Mouse (Mus musculus) heart, adult 2 months (tissue): ENCODE measurements around the gene Fopnl. TPM values are rescaled to one million over a fixed set of nuclear protein-coding genes. Genes with fewer than 3 reads are reported as not detected.

Experiments used
- DNase-seq, 2 experiments: peaks; one replicate each; pipeline ENCODE4 v3.0.0; 2021
- H3K27ac ChIP-seq: fragments of 200-600 bp; 2 replicates; pipeline ENCODE4 v1.8.1; 2022
- H3K27me3 ChIP-seq: fragments of 200-500 bp; 2 replicates; pipeline ENCODE4 v1.6.1; 2012; ENCODE audit warnings: mild to moderate bottlenecking, low read length, inconsistent platforms, mixed read lengths; ENCODE audit not compliant: control insufficient read depth, insufficient read depth
- H3K36me3 ChIP-seq: fragments of 200-500 bp; 2 replicates; pipeline ENCODE4 v1.6.1; 2012; ENCODE audit warnings: low read length, inconsistent platforms; ENCODE audit not compliant: control insufficient read depth, insufficient read depth
- H3K4me1 ChIP-seq: fragments of 200-500 bp; 2 replicates; pipeline ENCODE4 v1.6.1; 2011; ENCODE audit warnings: low read length; ENCODE audit not compliant: control insufficient read depth, insufficient read depth
- H3K4me3 ChIP-seq: fragments of 200-600 bp; 2 replicates; pipeline ENCODE4 v1.8.1; 2022
- H3K79me2 ChIP-seq: fragments of 200-500 bp; replicated peaks from 2 replicates; pipeline ENCODE4 v1.6.1; 2012; ENCODE audit warnings: mild to moderate bottlenecking, inconsistent platforms, low read length, moderate library complexity, mixed read lengths; ENCODE audit not compliant: control insufficient read depth, insufficient read depth
- H3K9ac ChIP-seq: fragments of 200-500 bp; 2 replicates; pipeline ENCODE4 v1.6.1; 2012; ENCODE audit warnings: low read depth, mild to moderate bottlenecking, control low read depth, inconsistent platforms, low read length, mixed read lengths
- CTCF ChIP-seq: fragments of 200-600 bp; IDR thresholded peaks from 2 replicates; pipeline ENCODE4 v1.8.1; 2022; ENCODE audit warnings: antibody characterized with exemption, mild to moderate bottlenecking, moderate library complexity
- EP300 ChIP-seq: fragments of 200-500 bp; IDR thresholded peaks from 2 replicates; pipeline ENCODE4 v1.6.1; 2011; ENCODE audit warnings: low read depth, low read length, control low read depth; ENCODE audit not compliant: insufficient read depth
- POLR2A ChIP-seq: fragments of 200-500 bp; IDR thresholded peaks from 2 replicates; pipeline ENCODE4 v1.6.1; 2011; ENCODE audit warnings: mild to moderate bottlenecking, low read depth, low read length, control low read depth; ENCODE audit not compliant: insufficient read depth
- WGBS: fragments of 180-500 bp; shearing (Covaris S2); methylation state at CpG from one replicate; pipeline ENCODE4 v1.1.7; 2018; 5-methylcytosine and 5-hydroxymethylcytosine counted together
- intact Hi-C: fragments of 180-260 bp; cut with DNase I; formaldehyde crosslinking; loops from one replicate; pipeline ENCODE4 v1.15.1; 2025
- polyA plus RNA-seq: library from polyadenylated mRNA; depleted of rRNA; stranded (reverse); fragments of >200 nt; gene quantifications from 2 replicates; pipeline ENCODE4 v1.2.3, GENCODE M21; 2012
- total RNA-seq, 2 experiments: library from RNA; stranded (reverse); gene quantifications; 2 replicates each; pipeline ENCODE4 v1.2.3; 2021

Fopnl gene
- total and polyA plus RNA-seq, 3 experiments, result 56.8 to 63.9 (median 58.9) TPM

DNA sequence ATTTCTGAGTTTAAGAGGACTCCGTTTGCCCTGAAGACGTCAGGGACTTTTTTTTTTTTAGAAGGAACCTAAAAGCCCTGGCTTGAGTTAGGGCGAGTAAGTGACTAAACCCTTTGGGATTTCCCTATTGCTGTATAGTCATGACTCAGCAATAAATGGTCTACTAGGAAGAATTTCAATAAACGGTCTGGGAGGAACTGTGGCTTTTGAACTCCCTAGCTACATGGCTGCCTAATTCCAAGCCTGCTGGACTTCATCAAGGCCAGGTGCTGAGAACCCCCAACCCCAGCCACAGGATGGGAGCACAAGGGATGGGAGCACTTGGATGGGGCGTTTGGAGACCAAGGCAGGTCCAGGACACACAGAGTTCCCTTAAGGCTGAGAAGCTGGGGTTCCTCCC lies 35.5 kb upstream of the Fopnl start:
- no peak for DNase-seq
- Histone ChIP-seq H3K36me3 (no peaks in the 10 kb centered on the region), H3K27ac (no peak overlapping the region), H3K4me3 (no peak overlapping the region), H3K9ac (no peak overlapping the region), H3K27me3 (no peaks in the 10 kb centered on the region), H3K4me1 (no peaks in the 10 kb centered on the region), H3K79me2 (no peaks in the 10 kb centered on the region)
- 59% methylated on average over 5 of the region's 5 CpGs for WGBS
- intact Hi-C loops, result no loop called here
- TF ChIP-seq EP300 (no peak), CTCF (no peak), POLR2A (no peak)

DNA sequence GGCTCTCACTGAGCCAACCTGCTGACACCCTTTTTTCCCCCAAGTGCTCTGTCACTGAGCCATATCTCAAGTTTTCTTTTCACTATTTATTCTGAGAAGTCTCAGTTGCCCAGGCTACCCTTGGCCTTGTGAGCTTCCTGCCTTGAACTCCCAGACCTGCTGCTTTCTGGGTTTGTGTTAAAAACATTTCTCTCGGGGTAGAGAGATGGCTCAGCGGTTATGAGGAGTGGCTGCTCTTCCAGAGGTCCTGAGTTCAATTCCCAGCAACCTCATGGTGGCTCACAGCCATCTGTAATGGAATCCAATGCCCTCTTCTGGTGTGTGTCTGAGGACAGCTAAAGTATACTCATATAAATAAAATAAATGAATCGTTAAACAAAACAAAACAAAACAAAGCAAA lies 35.0 kb upstream of the Fopnl start:
- H3K27me3 ChIP-seq, result no peaks in the 10 kb centered on the region
- H3K9ac ChIP-seq, result no peak overlapping the region
- TF ChIP-seq EP300 (no peak), POLR2A (no peak), CTCF (no peak)
- WGBS, result 61% methylated on average over 3 of the region's 3 CpGs
- H3K4me1 ChIP-seq, result no peaks in the 10 kb centered on the region
- H3K79me2 ChIP-seq, result no peaks in the 10 kb centered on the region
- no peaks in the 10 kb centered on the region for H3K36me3 ChIP-seq
- no peak for DNase-seq
- no peak overlapping the region for H3K4me3 ChIP-seq
- H3K27ac ChIP-seq, result no peak overlapping the region
- intact Hi-C loops, result no loop called here

DNA sequence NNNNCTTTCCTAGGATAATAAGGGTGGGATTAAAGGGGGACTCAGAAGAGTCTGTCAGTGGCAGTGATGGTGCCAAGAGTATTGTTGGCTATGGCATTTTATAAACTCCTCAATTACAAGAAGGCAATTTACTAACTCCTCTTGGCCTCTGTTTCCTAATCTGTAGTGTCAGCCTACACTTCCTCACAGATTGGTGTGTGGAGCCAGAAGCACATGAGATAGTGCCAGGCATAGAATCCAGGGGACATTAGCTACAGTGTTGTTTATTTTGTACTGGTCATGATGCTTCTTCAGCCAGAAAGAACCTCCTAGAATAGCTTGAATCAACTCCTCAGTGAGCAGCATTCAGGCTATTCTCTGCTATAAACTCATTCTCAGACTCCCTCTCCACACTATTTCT lies 34.4 kb upstream of the Fopnl start:
- Histone ChIP-seq H3K79me2 (no peaks in the 10 kb centered on the region), H3K9ac (no peak overlapping the region), H3K4me3 (no peak overlapping the region), H3K36me3 (no peaks in the 10 kb centered on the region), H3K4me1 (no peaks in the 10 kb centered on the region), H3K27me3 (no peaks in the 10 kb centered on the region), H3K27ac (no peak overlapping the region)
- TF ChIP-seq POLR2A, result no peak
- no peak for TF ChIP-seq CTCF
- TF ChIP-seq EP300, result no peak
- DNase-seq, result no peak
- intact Hi-C loops, result no loop called here

DNA sequence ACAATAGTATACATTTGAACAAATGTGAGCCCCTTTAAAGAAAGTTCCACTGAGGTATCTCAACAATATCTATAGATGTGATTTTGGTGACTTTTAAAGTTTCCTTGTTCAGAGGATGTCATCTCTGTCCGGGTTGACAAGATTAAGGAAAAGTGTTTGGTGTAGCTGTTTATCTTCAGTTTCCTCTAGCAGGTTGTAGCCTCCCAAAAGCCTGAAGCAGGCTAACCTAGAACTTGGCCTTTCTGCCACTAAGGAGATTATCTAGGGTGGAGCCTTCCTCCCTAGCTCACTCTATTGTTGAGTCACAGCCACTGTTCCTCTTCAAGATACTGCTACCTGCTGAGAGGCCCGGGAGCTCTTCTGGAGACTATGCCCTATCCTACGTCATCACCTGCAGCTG lies 27.8 kb upstream of the Fopnl start:
- H3K36me3 ChIP-seq, result no peaks in the 10 kb centered on the region
- no peak overlapping the region for H3K4me3 ChIP-seq
- H3K79me2 ChIP-seq, result no peaks in the 10 kb centered on the region
- intact Hi-C loops, result no loop called here
- TF ChIP-seq POLR2A, result no peak
- no peak for TF ChIP-seq CTCF
- TF ChIP-seq EP300, result no peak
- H3K9ac ChIP-seq, result no peak overlapping the region
- DNase-seq, result no peak
- WGBS, result 49% methylated on average over 3 of the region's 3 CpGs
- no peaks in the 10 kb centered on the region for H3K4me1 ChIP-seq
- no peaks in the 10 kb centered on the region for H3K27me3 ChIP-seq
- no peak overlapping the region for H3K27ac ChIP-seq

- WGBS, result 33% methylated on average over 1 of the region's 1 CpGs
- H3K27me3 ChIP-seq, result no peaks in the 10 kb centered on the region
- no peak overlapping the region for H3K4me3 ChIP-seq
- H3K9ac ChIP-seq, result no peak overlapping the region
- H3K36me3 ChIP-seq, result no peaks in the 10 kb centered on the region
- no peak overlapping the region for H3K27ac ChIP-seq
- H3K79me2 ChIP-seq, result no peaks in the 10 kb centered on the region
- TF ChIP-seq POLR2A (no peak), EP300 (no peak), CTCF (no peak)
- H3K4me1 ChIP-seq, result no peaks in the 10 kb centered on the region
- DNase-seq, result no peak
- intact Hi-C loops, result no loop called here
Measured at GRCm38 (mm10) chr16:14328156-14328555, 11.0 kb upstream of the Fopnl start.

- 41% methylated on average over 1 of the region's 1 CpGs for WGBS
- H3K9ac ChIP-seq, result no peak overlapping the region
- DNase-seq, result no peak
- intact Hi-C loops, result no loop called here
- H3K4me3 ChIP-seq, result no peak overlapping the region
- peaks cover 7% of the 10 kb centered on the region for H3K36me3 ChIP-seq
- H3K27ac ChIP-seq, result no peak overlapping the region
- H3K27me3 ChIP-seq, result no peaks in the 10 kb centered on the region
- TF ChIP-seq CTCF (no peak), POLR2A (no peak)
- H3K79me2 ChIP-seq, result no peaks in the 10 kb centered on the region
- H3K4me1 ChIP-seq, result no peaks in the 10 kb centered on the region; the same call in 1 of the 2 replicates
Measured at GRCm38 (mm10) chr16:14320494-14320893, 3.3 kb upstream of the Fopnl start.

- H3K79me2 ChIP-seq, result peaks cover 1% of the 10 kb centered on the region; the same call in 1 of the 2 replicates
- no peaks in the 10 kb centered on the region for H3K27me3 ChIP-seq
- no peak for DNase-seq
- no peak overlapping the region for H3K27ac ChIP-seq
- H3K9ac ChIP-seq, result no peak overlapping the region
- H3K4me3 ChIP-seq, result no peak overlapping the region
- WGBS, result 78% methylated on average over 3 of the region's 3 CpGs
- no peaks in the 10 kb centered on the region; the same call in 1 of the 2 replicates for H3K4me1 ChIP-seq
- peaks cover 7% of the 10 kb centered on the region for H3K36me3 ChIP-seq
- intact Hi-C loops, result loop anchor here (5.0 to 10.0 kb wide), 4 partner anchors 125 to 1315 kb away; partner anchors contain the start of genes Marf1, Mpv17l, Nde1 and Pdxdc1
- TF ChIP-seq EP300 (no peak), CTCF (no peak), POLR2A (no peak)
Measured at GRCm38 (mm10) chr16:14319681-14320080, 2.5 kb upstream of the Fopnl start.
